Mouse (Mus musculus) embryonic fibroblast, embryonic 13.5 days (primary cell): Measurements from ENCODE around the gene Setd6.

ENCODE experiments used
- CTCF ChIP-seq: IDR thresholded peaks from 2 replicates; pipeline ENCODE4 v1.5.1; 2011; ENCODE audit warnings: mild to moderate bottlenecking, control low read depth, low read length, moderate library complexity, borderline replicate concordance; ENCODE audit not compliant: insufficient read depth
- POLR2A ChIP-seq: IDR thresholded peaks from 2 replicates; pipeline ENCODE4 v1.6.1; 2011; ENCODE audit warnings: low read depth, mild to moderate bottlenecking, control low read depth, low read length, moderate library complexity

GRCm38 (mm10) chr8:95727625-95728024 lies 11.9 kb downstream of the Setd6 start:
- TF ChIP-seq CTCF = no peak
- no peak for TF ChIP-seq POLR2A
